Mouse (Mus musculus): ENCODE measurements around the gene Cyb5r2.
A peak's percentile ranks its signal among the peaks of the same experiment; 100 is the strongest.

Cyb5r2 gene

GRCm38 (mm10) chr7:107757308-107758151 is at the start of gene Cyb5r2:
Cyb5r2 (minus strand) TSS chr7:107758032.
- DNase-seq, result peak; percentile 9

DNA sequence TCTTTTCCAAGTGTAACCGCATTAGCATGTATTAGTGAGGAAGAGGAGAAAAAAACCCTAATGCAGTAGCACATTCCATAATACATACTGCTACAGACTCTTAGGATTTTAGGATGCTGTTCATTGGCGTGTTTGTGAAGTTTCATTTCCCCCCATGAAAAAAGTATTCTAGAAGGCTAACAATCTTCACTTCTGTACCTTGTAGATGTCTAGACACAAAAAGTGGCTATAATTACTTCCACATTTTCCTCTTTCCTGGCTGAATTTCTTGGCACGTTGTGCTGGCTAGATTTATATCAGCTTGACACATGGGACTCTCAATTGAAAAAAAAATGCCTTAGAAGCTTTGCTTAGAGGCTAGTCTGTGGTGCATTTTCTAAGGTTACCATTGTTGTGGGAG is 44.3 kb upstream of the Cyb5r2 start:
- DNase-seq, result no peak

DNA sequence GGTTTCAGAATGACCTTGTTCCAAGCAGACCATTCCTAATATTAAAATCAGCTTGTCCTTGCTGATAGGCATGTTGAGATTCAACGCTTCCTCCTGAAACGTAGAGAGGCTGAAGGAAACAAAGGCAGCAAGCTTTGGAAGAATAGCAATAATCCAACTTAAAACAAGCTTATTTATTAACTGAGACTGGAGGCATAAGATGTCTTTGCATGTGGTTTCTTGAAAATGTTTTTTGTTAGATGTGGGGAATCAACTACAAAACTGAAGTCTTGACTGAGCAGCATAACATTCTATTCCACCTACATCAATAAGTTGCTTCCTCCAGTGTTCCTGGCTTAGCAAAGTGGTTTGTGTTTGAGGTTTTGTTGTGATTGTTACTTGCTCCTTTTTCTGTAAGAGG is 43.3 kb upstream of the Cyb5r2 start, which contains the start of gene Ovch2:
Gene Ovch2 (minus strand): TSS at position 101 of the 400 bp plus-strand sequence.
- DNase-seq, result no peak

GRCm38 (mm10) chr7:107796500-107796899 is 38.7 kb upstream of the Cyb5r2 start:
- no peak for DNase-seq

- DNase-seq, result peak; percentile 5
Measured at GRCm38 (mm10) chr7:107787977-107788620, 30.3 kb upstream of the Cyb5r2 start.

GRCm38 (mm10) chr7:107779611-107780010 is 21.8 kb upstream of the Cyb5r2 start:
- DNase-seq, result no peak

GRCm38 (mm10) chr7:107778216-107778615 is 20.4 kb upstream of the Cyb5r2 start:
- DNase-seq, result no peak

- DNase-seq, result no peak
Measured at GRCm38 (mm10) chr7:107770812-107771211, 13.0 kb upstream of the Cyb5r2 start.

- no peak for DNase-seq
Measured at GRCm38 (mm10) chr7:107756748-107757147, 1.1 kb downstream of the Cyb5r2 start.

DNA sequence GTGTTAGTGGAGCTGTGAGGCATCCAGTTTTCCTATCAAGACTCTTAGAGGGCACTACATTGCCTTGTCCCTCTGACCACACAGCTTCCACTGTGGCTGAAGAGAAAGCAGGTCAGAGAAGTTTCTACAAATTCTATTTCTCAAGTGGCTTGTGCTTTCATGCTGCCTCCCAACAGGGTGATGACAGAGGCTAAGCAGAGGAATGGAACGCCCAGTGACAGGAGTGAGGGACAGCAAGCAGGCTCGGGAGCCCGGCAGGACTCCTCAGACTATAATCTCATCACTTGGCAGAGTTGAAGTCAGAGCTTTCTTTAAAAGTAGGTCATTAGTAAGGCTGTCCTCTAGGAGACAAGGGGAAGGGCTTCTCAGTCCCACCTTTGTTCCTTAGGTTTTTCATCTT is 1.9 kb downstream of the Cyb5r2 start:
- DNase-seq, result no peak

DNA sequence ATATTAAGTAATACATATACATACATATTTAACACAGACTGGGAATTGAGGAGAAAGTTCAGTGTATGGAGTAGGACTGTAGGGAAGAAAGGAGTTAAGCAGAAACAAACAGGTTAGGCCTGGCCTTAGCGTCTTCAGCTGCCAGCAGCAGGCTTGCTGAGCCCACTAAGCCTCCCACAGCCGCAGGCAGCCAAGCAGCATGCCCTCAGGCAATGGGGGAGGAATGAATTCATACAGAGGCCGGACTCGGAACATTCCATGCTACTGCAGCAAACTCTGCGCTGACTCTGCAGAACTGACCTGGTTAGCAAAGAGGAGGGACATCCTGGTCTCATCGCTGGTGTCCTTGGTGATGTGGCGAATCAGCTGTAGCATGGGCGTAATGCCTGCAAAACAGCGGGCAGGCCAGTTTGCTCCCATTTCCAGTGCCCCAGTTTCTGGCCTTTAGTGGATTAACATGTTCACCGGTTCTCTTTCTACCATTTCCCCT is 5.8 kb downstream of the Cyb5r2 start:
- no peak for DNase-seq

- no peak for DNase-seq
Measured at GRCm38 (mm10) chr7:107749721-107750120, 8.1 kb downstream of the Cyb5r2 start.

DNA sequence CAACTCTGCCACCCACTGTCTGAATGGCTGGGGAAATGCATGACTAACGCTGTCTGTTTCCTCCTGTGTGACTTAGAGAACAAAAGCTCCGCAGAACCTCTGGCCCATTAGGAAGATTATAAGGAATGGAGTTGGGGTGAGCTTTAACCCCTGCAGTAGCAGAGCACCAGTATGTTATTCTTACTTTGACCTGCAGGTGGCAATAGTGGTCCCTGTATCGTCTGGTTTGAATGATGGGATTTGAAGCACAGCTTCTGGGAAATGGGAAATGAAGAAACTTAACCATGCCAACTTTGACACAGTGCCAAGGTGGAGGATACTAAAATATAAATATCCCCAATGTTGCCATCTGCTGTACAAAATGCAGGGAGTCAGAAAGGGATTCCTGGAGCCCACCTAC is 8.6 kb downstream of the Cyb5r2 start:
- peak; percentile 20 for DNase-seq

DNA sequence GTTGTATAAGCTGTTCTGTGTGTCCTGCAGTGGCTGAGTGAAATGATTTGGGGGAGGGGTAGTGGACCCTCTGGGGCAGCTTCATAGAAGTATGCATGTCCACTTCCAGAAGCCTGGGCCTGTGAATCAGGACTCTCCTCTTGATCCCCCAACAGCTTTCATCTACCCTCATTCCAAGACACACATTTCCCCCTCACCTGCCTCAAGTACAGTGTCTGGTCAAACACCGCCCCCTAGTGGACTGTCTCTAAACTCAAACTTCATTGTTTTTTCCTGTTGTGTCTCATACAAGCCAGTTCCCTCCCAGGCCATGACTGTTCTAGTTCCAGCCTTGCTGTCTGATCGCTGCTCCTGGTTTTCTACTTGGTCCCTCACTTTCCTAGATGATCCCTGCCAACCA is 9.9 kb downstream of the Cyb5r2 start:
- DNase-seq, result peak; percentile 73

- no peak for DNase-seq
Measured at GRCm38 (mm10) chr7:107747476-107747875, 10.4 kb downstream of the Cyb5r2 start.

- DNase-seq, result no peak
Measured at GRCm38 (mm10) chr7:107746036-107746435, 11.8 kb downstream of the Cyb5r2 start.

- DNase-seq, result no peak
Measured at GRCm38 (mm10) chr7:107745111-107745510, 12.7 kb downstream of the Cyb5r2 start.

DNA sequence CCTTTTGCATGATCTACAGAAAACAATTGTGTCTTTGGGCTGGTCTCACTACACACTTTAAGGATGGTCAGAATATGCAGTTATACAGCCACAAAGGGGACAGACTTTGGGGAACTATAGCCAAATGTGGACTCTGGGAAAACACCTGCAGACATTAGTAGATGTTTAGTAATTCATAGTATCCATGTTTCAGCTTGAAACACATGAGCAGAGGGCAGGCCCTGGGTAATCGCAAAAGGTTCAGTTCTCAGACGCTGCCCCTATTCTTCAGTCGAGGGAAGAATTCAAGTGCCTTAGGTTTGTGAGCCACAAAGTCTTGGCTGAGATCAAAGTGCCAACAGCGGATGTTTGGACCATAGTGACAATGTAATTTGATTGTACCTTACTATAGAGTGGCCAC is 13.4 kb downstream of the Cyb5r2 start:
- DNase-seq, result no peak

GRCm38 (mm10) chr7:107742963-107743465 is 14.8 kb downstream of the Cyb5r2 start:
- DNase-seq, result no peak

DNA sequence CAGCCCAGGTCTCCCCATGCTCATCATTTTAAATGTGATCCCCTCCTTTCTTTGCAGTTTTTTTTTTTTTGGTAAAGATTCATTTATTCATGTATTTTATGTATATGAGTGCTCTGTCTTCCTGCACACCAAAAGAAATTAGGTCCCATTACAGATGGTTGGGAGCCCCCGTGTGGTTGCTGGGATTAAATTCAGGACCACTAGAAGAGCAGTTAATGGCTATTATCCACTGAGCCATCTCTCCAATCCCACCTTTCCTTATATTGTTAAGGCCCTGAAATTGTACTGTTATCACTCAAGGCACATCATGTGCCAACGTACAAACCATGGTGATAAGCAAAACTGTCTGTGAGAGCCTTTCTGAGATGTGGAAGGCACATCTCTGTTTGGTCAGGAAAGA is 19.1 kb downstream of the Cyb5r2 start:
- DNase-seq, result no peak

- DNase-seq, result no peak
Measured at GRCm38 (mm10) chr7:107733162-107733561, 24.7 kb downstream of the Cyb5r2 start.

GRCm38 (mm10) chr7:107730587-107730986 is 27.2 kb downstream of the Cyb5r2 start:
- no peak for DNase-seq

DNA sequence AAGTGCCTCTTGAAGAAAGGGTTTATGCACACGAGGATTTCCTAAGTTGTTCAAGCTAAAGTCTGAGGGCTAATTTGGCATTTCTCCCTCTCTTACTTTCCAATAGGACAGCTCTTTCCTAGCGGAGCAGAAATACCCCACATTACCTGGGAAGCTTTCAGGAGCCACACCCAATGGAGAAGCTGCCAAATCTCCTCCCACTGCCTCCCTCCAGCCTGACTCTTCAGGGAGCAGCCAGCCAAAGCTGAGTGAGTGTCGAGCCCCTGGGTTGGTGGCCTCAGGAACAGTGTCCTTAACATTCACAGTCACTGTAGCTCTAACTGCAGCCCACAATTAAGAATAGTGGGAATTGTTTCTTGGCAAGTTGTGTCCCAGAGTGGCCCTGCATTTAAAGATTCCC is 30.3 kb downstream of the Cyb5r2 start:
- DNase-seq, result peak; percentile 42

GRCm38 (mm10) chr7:107722536-107722935 is 35.3 kb downstream of the Cyb5r2 start:
- no peak for DNase-seq

Measured in lung, postnatal 14 days (tissue).